Mouse (Mus musculus) stomach, embryonic 16.5 days (tissue): ENCODE data around the gene Bhlhe41. TPM values are rescaled to one million over a fixed set of nuclear protein-coding genes. Genes with fewer than 3 reads are reported as not detected.

Source experiments
- ATAC-seq: fragments of 200-750 bp; cut with Nextera tagmentation; 2 replicates; pipeline ENCODE4 v1.8.0; 2017; ENCODE audit warnings: moderate number of reproducible peaks, moderate TSS enrichment; ENCODE audit not compliant: insufficient read depth, low FRiP score
- H3K27ac ChIP-seq: fragments of 300-500 bp; sonication (generic); 2 replicates; pipeline ENCODE4 v1.5.1; 2014; ENCODE audit warnings: low read length
- H3K27me3 ChIP-seq: fragments of 300-500 bp; sonication (generic); 2 replicates; pipeline ENCODE4 v1.6.1; 2014; ENCODE audit warnings: low read length, control low read depth, mixed read lengths; ENCODE audit not compliant: control insufficient read depth, insufficient read depth
- H3K36me3 ChIP-seq: fragments of 300-500 bp; sonication (generic); 2 replicates; pipeline ENCODE4 v1.6.1; 2014; ENCODE audit warnings: low read length; ENCODE audit not compliant: control insufficient read depth, insufficient read depth
- H3K4me1 ChIP-seq: fragments of 300-500 bp; sonication (generic); 2 replicates; pipeline ENCODE4 v1.6.1; 2014; ENCODE audit warnings: low read length, control low read depth, mixed read lengths; ENCODE audit not compliant: control insufficient read depth, insufficient read depth
- H3K4me2 ChIP-seq: fragments of 300-500 bp; sonication (generic); 2 replicates; pipeline ENCODE4 v1.6.1; 2014; ENCODE audit warnings: low read depth, low read length, mixed read lengths
- H3K4me3 ChIP-seq: fragments of 300-500 bp; sonication (generic); replicated peaks from 2 replicates; pipeline ENCODE4 v1.5.1; 2014; ENCODE audit warnings: mild to moderate bottlenecking, low read length
- H3K9ac ChIP-seq: fragments of 300-500 bp; sonication (generic); 2 replicates; pipeline ENCODE4 v1.6.1; 2014; ENCODE audit warnings: low read length
- H3K9me3 ChIP-seq: fragments of 300-500 bp; sonication (generic); replicated peaks from 2 replicates; pipeline ENCODE4 v1.6.1; 2016; ENCODE audit warnings: low read length, control low read depth; ENCODE audit not compliant: control insufficient read depth
- WGBS: fragments of 180-500 bp; shearing (Covaris S2); extraction: QIAGEN DNeasy Blood & Tissue Kit; methylation state at CpG from one replicate; pipeline ENCODE4 v1.1.7; 2014; 5-methylcytosine and 5-hydroxymethylcytosine counted together
- polyA plus RNA-seq: library from polyadenylated mRNA; unstranded; fragments of >200 nt; fragmentation: Nextera tagmentation; extraction: Ambion mirVana; gene quantifications from 2 replicates; pipeline ENCODE4 v1.2.1, GENCODE M21; 2015

Gene Bhlhe41
- polyA plus RNA-seq, 1 experiment from 2014 or later = 2.0 TPM

DNA sequence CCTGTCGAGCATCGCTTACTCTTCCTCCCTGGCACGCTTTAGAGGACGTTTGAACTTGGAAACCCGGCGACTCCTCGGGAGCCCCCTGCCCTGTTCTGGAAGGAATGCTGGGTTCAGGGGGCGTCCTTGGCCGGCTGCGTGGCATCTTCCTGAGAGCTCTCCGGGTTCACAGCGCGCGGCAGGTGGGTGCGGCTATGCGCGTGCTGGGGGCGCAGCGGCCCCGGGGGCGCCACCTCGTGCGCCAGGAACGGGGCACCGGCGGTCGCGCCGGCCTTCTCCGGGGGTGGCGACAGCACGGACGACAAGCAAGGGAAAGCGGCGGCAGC lies 2.7 kb downstream of the Bhlhe41 start:
- Histone ChIP-seq H3K27ac (no peak overlapping the region), H3K4me3 (peak overlapping the region; percentile 59), H3K36me3 (no peaks in the 10 kb centered on the region), H3K9ac (peak overlapping the region; percentile 71), H3K9me3 (no peaks in the 10 kb centered on the region), H3K4me2 (peak overlapping the region; percentile 94), H3K27me3 (peaks cover 44% of the 10 kb centered on the region), H3K4me1 (peaks cover 4% of the 10 kb centered on the region)
- no peak for ATAC-seq
- 2% methylated on average over 35 of the region's 35 CpGs for WGBS

GRCm38 (mm10) chr6:145862321-145862720 lies 3.0 kb downstream of the Bhlhe41 start:
- WGBS = 17% methylated on average over 4 of the region's 4 CpGs
- peaks cover 4% of the 10 kb centered on the region for H3K4me1 ChIP-seq
- peaks cover 44% of the 10 kb centered on the region for H3K27me3 ChIP-seq
- no peak overlapping the region for H3K27ac ChIP-seq
- peak overlapping the region; percentile 59 for H3K4me3 ChIP-seq
- no peak overlapping the region for H3K9ac ChIP-seq
- H3K9me3 ChIP-seq = no peaks in the 10 kb centered on the region
- no peaks in the 10 kb centered on the region for H3K36me3 ChIP-seq
- peak overlapping the region; percentile 94 for H3K4me2 ChIP-seq
- ATAC-seq = no peak

DNA sequence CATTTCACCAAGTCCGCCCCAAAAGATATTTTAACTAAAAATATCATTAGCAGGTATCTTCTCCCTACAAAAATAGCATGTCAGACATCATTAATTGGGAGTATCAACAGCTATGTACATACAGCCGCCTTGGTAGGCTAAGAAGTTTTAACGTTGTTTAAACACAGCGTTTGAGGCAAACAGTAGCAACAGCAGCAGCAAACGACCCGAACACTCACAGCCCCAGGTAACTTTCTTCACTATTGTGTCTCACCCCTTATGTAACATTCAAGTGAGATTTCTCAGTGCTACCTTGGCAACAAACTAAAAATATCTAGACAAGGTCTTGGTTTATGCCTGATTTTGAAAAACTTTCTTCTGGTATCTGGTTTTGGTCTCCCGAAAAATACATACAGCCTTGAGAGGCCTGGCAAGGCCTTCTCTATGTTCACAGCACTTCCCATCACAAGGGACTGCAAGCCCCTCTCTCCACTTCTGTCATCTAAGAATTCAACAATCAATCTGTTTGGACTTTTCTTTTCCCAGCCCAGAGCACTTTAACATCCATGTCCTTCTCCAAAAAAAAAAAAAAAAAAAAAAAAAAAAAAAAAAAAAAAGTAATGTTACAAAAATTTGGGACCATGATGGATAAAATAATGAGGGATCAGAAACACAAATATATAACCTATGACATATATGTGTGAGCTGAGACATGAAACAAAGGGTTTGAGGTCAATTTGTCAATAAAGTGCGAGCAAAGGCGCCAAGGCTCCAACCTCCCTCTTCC lies 3.7 kb downstream of the Bhlhe41 start:
- Histone ChIP-seq H3K27me3 (peaks cover 40% of the 10 kb centered on the region), H3K4me1 (peaks cover 4% of the 10 kb centered on the region), H3K9ac (no peak overlapping the region), H3K36me3 (no peaks in the 10 kb centered on the region), H3K4me3 (no peak overlapping the region), H3K4me2 (no peak overlapping the region; the same call in 1 of the 2 replicates), H3K27ac (no peak overlapping the region), H3K9me3 (no peaks in the 10 kb centered on the region)
- 76% methylated on average over 9 of the region's 9 CpGs for WGBS
- ATAC-seq = no peak

DNA sequence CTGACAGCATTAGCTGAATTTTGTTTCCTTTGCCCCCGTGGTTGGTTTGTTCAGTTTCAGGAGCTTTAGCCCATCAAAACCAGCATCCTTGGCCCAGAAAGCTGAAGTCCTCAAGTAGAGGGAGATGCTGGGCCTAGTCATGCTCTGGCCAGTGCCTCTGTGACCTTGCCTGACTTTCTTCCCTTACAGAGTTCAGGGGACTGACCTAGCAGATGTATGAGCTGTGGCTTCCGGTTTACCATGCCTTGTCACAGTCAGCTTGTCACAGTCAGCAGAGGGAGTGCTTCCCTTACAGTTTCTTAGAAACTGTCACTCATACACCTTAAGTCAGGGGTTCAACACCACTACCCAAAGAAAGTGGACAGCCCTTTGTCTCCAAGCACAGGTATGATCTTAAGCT lies 5.0 kb downstream of the Bhlhe41 start:
- no peaks in the 10 kb centered on the region for H3K36me3 ChIP-seq
- no peak overlapping the region for H3K27ac ChIP-seq
- 59% methylated on average over 2 of the region's 2 CpGs for WGBS
- no peak overlapping the region for H3K4me2 ChIP-seq
- H3K9me3 ChIP-seq = no peaks in the 10 kb centered on the region
- peaks cover 7% of the 10 kb centered on the region for H3K4me1 ChIP-seq
- no peak overlapping the region for H3K4me3 ChIP-seq
- peaks cover 37% of the 10 kb centered on the region for H3K27me3 ChIP-seq
- no peak for ATAC-seq
- H3K9ac ChIP-seq = no peak overlapping the region

DNA sequence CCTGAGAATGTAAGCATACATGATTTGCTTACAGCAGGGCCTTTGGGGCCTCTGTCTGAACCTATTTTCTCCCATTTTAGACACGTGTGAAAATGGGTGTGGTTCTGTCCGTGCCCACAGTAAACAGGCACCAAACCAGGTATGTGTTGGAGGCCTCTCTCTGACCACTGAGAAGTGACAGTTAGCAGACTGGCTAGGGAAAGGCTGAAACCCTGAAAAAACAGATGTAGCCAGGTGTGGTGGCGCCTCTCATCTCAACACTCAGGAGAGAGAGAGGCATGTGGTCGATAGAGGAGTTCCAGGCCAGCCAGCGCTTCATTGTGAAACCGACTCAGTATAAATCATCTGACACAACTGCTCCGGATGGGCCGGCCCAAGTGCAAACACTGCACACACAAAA lies 6.9 kb downstream of the Bhlhe41 start:
- H3K9me3 ChIP-seq = no peaks in the 10 kb centered on the region
- H3K27me3 ChIP-seq = peaks cover 17% of the 10 kb centered on the region
- no peak overlapping the region for H3K4me2 ChIP-seq
- H3K9ac ChIP-seq = no peak overlapping the region
- WGBS = 40% methylated on average over 8 of the region's 8 CpGs
- no peak overlapping the region for H3K27ac ChIP-seq
- H3K36me3 ChIP-seq = no peaks in the 10 kb centered on the region
- peaks cover 11% of the 10 kb centered on the region for H3K4me1 ChIP-seq
- no peak overlapping the region for H3K4me3 ChIP-seq
- ATAC-seq = no peak

GRCm38 (mm10) chr6:145857428-145857827 lies 7.9 kb downstream of the Bhlhe41 start:
- Histone ChIP-seq H3K4me1 (peaks cover 11% of the 10 kb centered on the region), H3K27me3 (peaks cover 7% of the 10 kb centered on the region), H3K27ac (no peak overlapping the region), H3K9me3 (no peaks in the 10 kb centered on the region), H3K36me3 (no peaks in the 10 kb centered on the region), H3K9ac (no peak overlapping the region), H3K4me3 (no peak overlapping the region), H3K4me2 (no peak overlapping the region)
- 89% methylated on average over 7 of the region's 7 CpGs for WGBS
- ATAC-seq = no peak

DNA sequence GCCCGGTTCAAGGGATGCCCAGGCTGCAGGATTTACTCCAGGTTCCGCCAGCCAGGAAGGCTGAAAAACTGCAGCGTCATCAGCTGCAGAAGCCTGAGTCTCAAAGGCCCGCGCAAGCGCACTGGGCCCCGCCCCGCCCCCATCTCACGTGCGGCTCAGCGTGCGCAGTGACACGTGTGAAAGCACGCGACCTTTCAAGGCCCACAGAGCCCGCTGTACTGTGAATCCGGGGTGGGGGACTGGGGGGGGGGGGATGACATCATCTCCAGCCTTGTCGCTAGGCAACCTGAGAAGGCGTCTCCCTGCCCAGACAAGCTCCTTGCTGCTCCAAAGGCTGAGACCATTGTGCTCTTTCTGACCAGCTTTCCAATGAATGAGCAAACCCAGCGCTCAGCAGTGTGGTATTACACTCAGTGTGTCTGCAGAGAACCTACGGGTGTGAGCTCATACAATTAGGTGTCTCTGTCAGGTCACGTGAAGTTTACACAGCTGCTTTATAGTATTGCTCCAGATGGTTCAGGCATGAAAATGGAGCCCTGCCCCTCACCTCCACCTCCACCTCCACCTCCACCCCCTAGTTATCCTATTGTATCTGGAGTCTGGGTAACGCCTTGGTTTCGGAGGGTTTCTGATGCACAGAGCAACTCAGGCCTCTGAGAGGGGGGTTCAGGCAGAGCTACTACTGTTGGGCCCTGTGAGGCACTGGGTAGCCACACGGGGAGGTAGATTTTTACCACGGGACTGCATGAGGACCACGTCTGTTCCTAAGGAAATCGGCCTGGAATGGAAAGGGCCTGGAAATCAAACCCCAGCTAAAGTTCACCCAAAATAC lies 9.4 kb downstream of the Bhlhe41 start:
- H3K4me1 ChIP-seq = peaks cover 13% of the 10 kb centered on the region
- H3K4me2 ChIP-seq = peak overlapping the region; percentile 56
- no peaks in the 10 kb centered on the region for H3K36me3 ChIP-seq
- peak overlapping the region; percentile 28 for H3K4me3 ChIP-seq
- H3K27ac ChIP-seq = peak overlapping the region; percentile 71
- H3K9ac ChIP-seq = peak overlapping the region; percentile 38; the same call in 1 of the 2 replicates
- H3K27me3 ChIP-seq = 0 out of 2 replicates have a peak, but pooled peaks cover 2% of the 10 kb centered on the region
- no peaks in the 10 kb centered on the region for H3K9me3 ChIP-seq
- WGBS = 8% methylated on average over 27 of the region's 28 CpGs
- ATAC-seq = peak; percentile 93

- H3K9me3 ChIP-seq = no peaks in the 10 kb centered on the region
- H3K36me3 ChIP-seq = no peaks in the 10 kb centered on the region
- H3K27ac ChIP-seq = no peak overlapping the region
- ATAC-seq = no peak
- H3K4me1 ChIP-seq = peaks cover 13% of the 10 kb centered on the region
- no peak overlapping the region for H3K9ac ChIP-seq
- H3K27me3 ChIP-seq = no peaks in the 10 kb centered on the region
- no peak overlapping the region for H3K4me2 ChIP-seq
- no peak overlapping the region for H3K4me3 ChIP-seq
- 73% methylated on average over 5 of the region's 5 CpGs for WGBS
Measured at GRCm38 (mm10) chr6:145854756-145855155, 10.6 kb downstream of the Bhlhe41 start.

- Histone ChIP-seq H3K4me2 (no peak overlapping the region), H3K4me1 (peaks cover 13% of the 10 kb centered on the region), H3K36me3 (no peaks in the 10 kb centered on the region), H3K9ac (no peak overlapping the region), H3K9me3 (no peaks in the 10 kb centered on the region), H3K4me3 (no peak overlapping the region), H3K27me3 (no peaks in the 10 kb centered on the region), H3K27ac (no peak overlapping the region)
- 87% methylated on average over 10 of the region's 10 CpGs for WGBS
- no peak for ATAC-seq
Measured at GRCm38 (mm10) chr6:145853356-145854079, 11.8 kb downstream of the Bhlhe41 start.
